Mouse (Mus musculus) 416B (cell line): ENCODE measurements around the gene 4930430F08Rik.
"Not testable (repeated sequence)": the region's sequence is repeated elsewhere in the genome, so short reads cannot be mapped to it uniquely, and the experiment has no call there.

Experiments
- DNase-seq: peaks from one replicate; pipeline ENCODE4 v3.0.0; 2011; ENCODE audit warnings: low read depth

The 4930430F08Rik gene

GRCm38 (mm10) chr10:100590323-100590722, at the start of gene 4930430F08Rik, which contains the start of gene 1700017N19Rik:
TSS of gene 4930430F08Rik (minus strand) at chr10:100590423.
TSS of gene 1700017N19Rik (plus strand) at chr10:100590484.
- no peak for DNase-seq

- peak; percentile 81 for DNase-seq
These were observed 39.7 kb upstream of the 4930430F08Rik start for GRCm38 (mm10) chr10:100629762-100630438.

- no peak for DNase-seq
These were observed 32.3 kb upstream of the 4930430F08Rik start for GRCm38 (mm10) chr10:100622494-100622893.

GRCm38 (mm10) chr10:100620040-100620439, 29.8 kb upstream of the 4930430F08Rik start:
- no peak for DNase-seq

- DNase-seq: no peak
These were observed 29.3 kb upstream of the 4930430F08Rik start for GRCm38 (mm10) chr10:100619474-100619873.

- no peak for DNase-seq
These were observed 27.1 kb upstream of the 4930430F08Rik start for GRCm38 (mm10) chr10:100617233-100617903.

- peak; percentile 12 for DNase-seq
These were observed 14.0 kb upstream of the 4930430F08Rik start for GRCm38 (mm10) chr10:100604254-100604653.

GRCm38 (mm10) chr10:100603511-100603910, 13.3 kb upstream of the 4930430F08Rik start:
- no peak for DNase-seq

GRCm38 (mm10) chr10:100598339-100598738, 8.1 kb upstream of the 4930430F08Rik start:
- no peak for DNase-seq

GRCm38 (mm10) chr10:100588932-100589388, 1.3 kb downstream of the 4930430F08Rik start:
- peak; percentile 89 for DNase-seq

- no peak for DNase-seq
These were observed 1.7 kb downstream of the 4930430F08Rik start for GRCm38 (mm10) chr10:100588524-100588923.

GRCm38 (mm10) chr10:100584178-100584577, 6.0 kb downstream of the 4930430F08Rik start:
- DNase-seq: no peak

GRCm38 (mm10) chr10:100575294-100575693, 14.9 kb downstream of the 4930430F08Rik start:
- no peak for DNase-seq

- no peak for DNase-seq
These were observed 15.6 kb downstream of the 4930430F08Rik start for GRCm38 (mm10) chr10:100574505-100575149.

- peak; percentile 25 for DNase-seq
These were observed 18.5 kb downstream of the 4930430F08Rik start for GRCm38 (mm10) chr10:100571707-100572106.

GRCm38 (mm10) chr10:100564112-100564511, 26.1 kb downstream of the 4930430F08Rik start:
- DNase-seq: no peak

GRCm38 (mm10) chr10:100560194-100560883, 29.9 kb downstream of the 4930430F08Rik start:
- DNase-seq: not testable (repeated sequence)

GRCm38 (mm10) chr10:100556566-100557175, 33.6 kb downstream of the 4930430F08Rik start:
- DNase-seq: no peak

GRCm38 (mm10) chr10:100524499-100525390, 65.5 kb downstream of the 4930430F08Rik start:
- DNase-seq: no peak

GRCm38 (mm10) chr10:100522330-100522729, 67.9 kb downstream of the 4930430F08Rik start:
- DNase-seq: no peak
